Mouse (Mus musculus): ENCODE measurements around the gene Nanos3. TPM values are rescaled to one million over a fixed set of nuclear protein-coding genes. Genes with fewer than 3 reads are reported as not detected.

Nanos3 gene
- polyA plus RNA-seq, 1 experiment from 2014 or later, result 3.0 TPM

DNA sequence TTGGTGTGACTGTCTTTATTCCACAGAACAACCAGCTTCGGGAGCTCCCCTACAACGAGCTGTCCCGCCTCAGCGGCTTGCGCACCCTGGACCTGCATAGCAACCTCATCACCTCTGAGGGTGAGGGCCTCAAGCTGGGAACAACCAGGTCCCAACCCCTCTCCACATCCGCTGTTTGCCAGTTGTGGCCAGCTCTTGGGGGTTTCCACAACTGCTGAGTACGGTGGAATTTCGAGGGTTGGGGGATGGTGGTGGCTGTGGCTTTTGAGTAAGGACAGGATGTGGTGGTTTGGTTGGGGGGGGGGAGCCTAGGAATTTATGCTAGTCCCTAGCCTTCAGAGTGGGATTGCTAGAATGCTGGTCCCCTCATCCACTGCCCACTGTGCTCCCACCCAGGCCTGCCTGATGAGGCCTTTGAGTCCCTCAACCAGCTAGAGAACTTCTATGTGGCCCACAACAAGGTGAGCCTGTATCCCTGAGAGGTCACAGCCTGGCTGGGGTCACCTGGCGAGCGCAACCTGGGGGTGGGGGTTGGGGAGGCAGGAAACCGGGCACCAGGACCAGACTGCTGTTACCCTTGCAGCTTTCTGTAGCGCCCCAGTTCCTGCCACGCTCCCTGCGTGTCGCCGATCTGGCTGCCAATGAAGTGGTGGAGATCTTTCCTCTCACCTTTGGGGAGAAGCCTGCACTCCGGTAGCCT is 57.7 kb downstream of the Nanos3 start:
- H3K36me3 ChIP-seq, result peaks cover 10% of the 10 kb centered on the region
- DNase-seq (ENCODE audit: low spot score), result no peak
- H3K9me3 ChIP-seq (replicated peaks), result no peaks in the 10 kb centered on the region
- 0 out of 2 replicates have a peak overlapping the region, but pooled peaks have one; percentile 7 for H3K27ac ChIP-seq (replicated peaks)
- 69% methylated on average over 17 of the region's 17 CpGs for WGBS
- H3K4me1 ChIP-seq, result peaks cover 14% of the 10 kb centered on the region
- peaks cover 12% of the 10 kb centered on the region for H3K27me3 ChIP-seq (ENCODE audit: low read depth, poor library complexity, severe bottlenecking)
- H3K4me3 ChIP-seq, result no peak overlapping the region

DNA sequence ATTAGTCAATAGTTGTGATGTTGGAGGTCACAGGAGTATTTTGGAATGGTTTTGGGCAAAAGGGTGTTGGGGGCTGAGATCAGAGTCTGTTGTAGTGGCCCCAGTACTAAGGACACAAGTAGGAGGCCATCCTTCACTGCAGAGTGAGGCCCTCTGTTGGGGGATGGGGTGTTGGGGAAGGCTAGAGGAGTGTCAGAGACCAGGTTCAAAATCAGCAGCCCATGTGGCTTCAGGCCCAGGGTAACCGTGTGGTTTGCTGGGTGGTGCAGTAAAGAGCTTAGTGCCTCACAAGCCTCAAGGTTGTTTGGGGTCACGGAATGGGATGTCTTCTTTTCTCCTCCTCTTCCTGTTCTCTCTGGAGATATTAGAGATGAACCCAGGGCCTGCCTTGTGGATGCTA is 58.3 kb downstream of the Nanos3 start:
- Histone ChIP-seq H3K27ac (replicated peaks) (no peak overlapping the region; the same call in 1 of the 2 replicates), H3K27me3 (ENCODE audit: low read depth, poor library complexity, severe bottlenecking) (peaks cover 12% of the 10 kb centered on the region), H3K36me3 (peaks cover 4% of the 10 kb centered on the region), H3K4me1 (peaks cover 14% of the 10 kb centered on the region), H3K9me3 (replicated peaks) (no peaks in the 10 kb centered on the region), H3K4me3 (no peak overlapping the region)
- 82% methylated on average over 2 of the region's 2 CpGs for WGBS
- DNase-seq (ENCODE audit: low spot score), result no peak

DNA sequence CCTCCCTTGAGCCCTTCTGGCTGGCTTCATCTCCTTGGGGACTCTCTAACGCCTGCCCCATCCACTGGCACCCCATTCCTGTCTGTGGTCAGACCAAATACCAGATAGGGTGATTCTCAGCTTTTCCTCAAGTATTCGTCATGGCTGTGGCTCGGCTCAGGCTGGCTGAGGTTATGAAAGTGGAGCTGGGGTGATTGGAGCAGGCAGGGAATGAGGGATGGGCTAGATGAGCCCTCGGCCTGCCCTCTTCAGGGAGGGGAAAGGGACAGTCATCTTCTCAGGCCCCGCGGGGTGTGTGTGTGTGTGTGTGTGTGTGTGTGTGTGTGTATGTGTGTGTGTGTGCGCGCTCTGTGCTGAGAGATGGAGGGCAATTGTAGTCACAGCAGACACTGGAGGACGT is 59.4 kb downstream of the Nanos3 start, which contains the start of gene Podnl1:
Podnl1 (plus strand) TSS at position 334 of the 400 bp plus-strand sequence.
- no peaks in the 10 kb centered on the region for H3K9me3 ChIP-seq (replicated peaks)
- no peak for DNase-seq (ENCODE audit: low spot score)
- H3K27ac ChIP-seq (replicated peaks), result no peak within 1 kb of the TSS; the same call in 1 of the 2 replicates
- 69% methylated on average over 9 of the region's 9 CpGs for WGBS
- H3K27me3 ChIP-seq (ENCODE audit: low read depth, poor library complexity, severe bottlenecking), result peaks cover 5% of the 10 kb centered on the region
- no peaks in the 10 kb centered on the region for H3K36me3 ChIP-seq
- H3K4me3 ChIP-seq, result no peak within 1 kb of the TSS
- H3K4me1 ChIP-seq, result peaks cover 10% of the 10 kb centered on the region

MicroRNAs encoded within 50 kb of the gene (microRNA counts, 519-probe panel; counts per million panel counts)
- microRNA mmu-miR-181c (not detected), microRNA mmu-miR-23a (6,119 counts per million, percentile 53 among the panel's probes with 10 or more counts), microRNA mmu-miR-27a (7,451 counts per million, percentile 76 among the panel's probes with 10 or more counts)

Small RNA genes within 50 kb of the gene (microRNA-seq; reads per million reads assigned to microRNA genes)
- gene Gm25110, result not detected
- 6,195 reads per million, percentile 91 among the genes with 10 or more reads in this experiment for gene Mir181c
- 4,742 reads per million, percentile 90 among the genes with 10 or more reads in this experiment for gene Mir181d
- gene Mir23a, result 3,759 reads per million, percentile 89 among the genes with 10 or more reads in this experiment
- not detected for gene Mir24-2
- gene Mir27a, result 95.4 reads per million, percentile 50 among the genes with 10 or more reads in this experiment
- not detected for gene Mir3074-2

Other genes starting within 250 kb of the Nanos3 start
- gene Gm10644, start 230.0 kb downstream of the Nanos3 start, polyA plus RNA-seq (2016; fragmentation: Nextera tagmentation; extraction: Ambion mirVana), result 0.94 and 1.0 TPM in 2 replicates
- gene Asf1b, start 229.7 kb downstream of the Nanos3 start, polyA plus RNA-seq (2016; fragmentation: Nextera tagmentation; extraction: Ambion mirVana), result 106 and 115 TPM in 2 replicates
- gene Prkaca, start 212.2 kb downstream of the Nanos3 start, polyA plus RNA-seq (2016; fragmentation: Nextera tagmentation; extraction: Ambion mirVana), result 169 and 178 TPM in 2 replicates
- 8.0 and 8.5 TPM in 2 replicates for gene Samd1, start 187.5 kb downstream of the Nanos3 start, polyA plus RNA-seq (2016; fragmentation: Nextera tagmentation; extraction: Ambion mirVana)
- 0.68 and 0.99 TPM in 2 replicates for gene 1700067K01Rik, start 183.7 kb downstream of the Nanos3 start, polyA plus RNA-seq (2016; fragmentation: Nextera tagmentation; extraction: Ambion mirVana)
- 0.20 and 0.67 TPM in 2 replicates for gene 2210011C24Rik, start 173.0 kb downstream of the Nanos3 start, polyA plus RNA-seq (2016; fragmentation: Nextera tagmentation; extraction: Ambion mirVana)
- 7.9 and 8.0 TPM in 2 replicates for gene Palm3, start 163.7 kb downstream of the Nanos3 start, polyA plus RNA-seq (2016; fragmentation: Nextera tagmentation; extraction: Ambion mirVana)
- 0.17 and 0.21 TPM in 2 replicates for gene Il27ra, start 142.6 kb downstream of the Nanos3 start, polyA plus RNA-seq (2016; fragmentation: Nextera tagmentation; extraction: Ambion mirVana)
- gene Rln3, start 140.2 kb downstream of the Nanos3 start, polyA plus RNA-seq (2016; fragmentation: Nextera tagmentation; extraction: Ambion mirVana), result 0.20 TPM in 1 of 2 replicates, not detected in the other
- gene Gm10643, start 120.1 kb downstream of the Nanos3 start, polyA plus RNA-seq (2016; fragmentation: Nextera tagmentation; extraction: Ambion mirVana), result 0.69 and 1.6 TPM in 2 replicates
- 7.7 and 8.6 TPM in 2 replicates for gene Rfx1, start 118.4 kb downstream of the Nanos3 start, polyA plus RNA-seq (2016; fragmentation: Nextera tagmentation; extraction: Ambion mirVana)
- gene Dcaf15, start 80.4 kb downstream of the Nanos3 start, polyA plus RNA-seq (2016; fragmentation: Nextera tagmentation; extraction: Ambion mirVana), result 16.3 and 17.5 TPM in 2 replicates
- gene Podnl1, start 59.2 kb downstream of the Nanos3 start, polyA plus RNA-seq (2016; fragmentation: Nextera tagmentation; extraction: Ambion mirVana), result 0.09 and 0.14 TPM in 2 replicates
- gene Cc2d1a, start 37.3 kb downstream of the Nanos3 start, polyA plus RNA-seq (2016; fragmentation: Nextera tagmentation; extraction: Ambion mirVana), result 14.0 and 18.1 TPM in 2 replicates
- 2.4 TPM in 2 replicates for gene 4930432K21Rik, start 37.2 kb downstream of the Nanos3 start, polyA plus RNA-seq (2016; fragmentation: Nextera tagmentation; extraction: Ambion mirVana)
- 30.4 and 39.5 TPM in 2 replicates for gene Zswim4, start 51.8 kb upstream of the Nanos3 start, polyA plus RNA-seq (2016; fragmentation: Nextera tagmentation; extraction: Ambion mirVana)
- gene D8Ertd738e, start 64.5 kb upstream of the Nanos3 start, polyA plus RNA-seq (2016; fragmentation: Nextera tagmentation; extraction: Ambion mirVana), result 363 and 389 TPM in 2 replicates
- gene Mri1, start 72.1 kb upstream of the Nanos3 start, polyA plus RNA-seq (2016; fragmentation: Nextera tagmentation; extraction: Ambion mirVana), result 65.5 and 72.0 TPM in 2 replicates
- gene Ccdc130, start 85.2 kb upstream of the Nanos3 start, polyA plus RNA-seq (2016; fragmentation: Nextera tagmentation; extraction: Ambion mirVana), result 23.8 and 24.1 TPM in 2 replicates
- gene Cacna1a, start 203.2 kb upstream of the Nanos3 start, polyA plus RNA-seq (2016; fragmentation: Nextera tagmentation; extraction: Ambion mirVana), result 6.9 and 9.2 TPM in 2 replicates

All from midbrain, embryonic 10.5 days (tissue).